Mouse (Mus musculus) G1E-ER4 (cell line): Measurements from ENCODE around the gene Pisd. TPM values are rescaled to one million over a fixed set of nuclear protein-coding genes. Genes with fewer than 3 reads are reported as not detected.

Experiments used
- GATA1 ChIP-seq: IDR thresholded peaks from one replicate; pipeline ENCODE4 v1.8.0; 2012; ENCODE audit warnings: low read length, inconsistent platforms
- polyA plus RNA-seq: library from polyadenylated mRNA; stranded (reverse); fragments of >175 nt; gene quantifications from 2 replicates; pipeline ENCODE4 v1.2.3, GENCODE M21; 2012

Pisd gene
- polyA plus RNA-seq, 1 experiment = 12.5 TPM

GRCm38 (mm10) chr5:32747650-32748375 is 37.6 kb downstream of the Pisd start:
- TF ChIP-seq GATA1 = no peak

GRCm38 (mm10) chr5:32745705-32746655 is 39.5 kb downstream of the Pisd start:
- no peak for TF ChIP-seq GATA1

- TF ChIP-seq GATA1 = no peak
Measured at GRCm38 (mm10) chr5:32742149-32742548, 43.3 kb downstream of the Pisd start.

- no peak for TF ChIP-seq GATA1
Measured at GRCm38 (mm10) chr5:32740138-32740537, 45.3 kb downstream of the Pisd start.

GRCm38 (mm10) chr5:32735779-32736178 is 49.7 kb downstream of the Pisd start:
- no peak for TF ChIP-seq GATA1

GRCm38 (mm10) chr5:32728851-32729250 is 56.6 kb downstream of the Pisd start:
- TF ChIP-seq GATA1 = no peak

GRCm38 (mm10) chr5:32728300-32728699 is 57.1 kb downstream of the Pisd start:
- TF ChIP-seq GATA1 = no peak

GRCm38 (mm10) chr5:32723981-32724380 is 61.5 kb downstream of the Pisd start:
- TF ChIP-seq GATA1 = no peak

GRCm38 (mm10) chr5:32722263-32722662 is 63.2 kb downstream of the Pisd start:
- TF ChIP-seq GATA1 = no peak

- no peak for TF ChIP-seq GATA1
Measured at GRCm38 (mm10) chr5:32721316-32721715, 64.1 kb downstream of the Pisd start.

GRCm38 (mm10) chr5:32720416-32720815 is 65.0 kb downstream of the Pisd start:
- no peak for TF ChIP-seq GATA1

GRCm38 (mm10) chr5:32718916-32719315 is 66.5 kb downstream of the Pisd start:
- no peak for TF ChIP-seq GATA1

- no peak for TF ChIP-seq GATA1
Measured at GRCm38 (mm10) chr5:32717726-32718125, 67.7 kb downstream of the Pisd start.

- TF ChIP-seq GATA1 = no peak
Measured at GRCm38 (mm10) chr5:32713703-32714467, 71.6 kb downstream of the Pisd start.

- no peak for TF ChIP-seq GATA1
Measured at GRCm38 (mm10) chr5:32713042-32713702, 72.3 kb downstream of the Pisd start.
